In the genomic region with DNA sequence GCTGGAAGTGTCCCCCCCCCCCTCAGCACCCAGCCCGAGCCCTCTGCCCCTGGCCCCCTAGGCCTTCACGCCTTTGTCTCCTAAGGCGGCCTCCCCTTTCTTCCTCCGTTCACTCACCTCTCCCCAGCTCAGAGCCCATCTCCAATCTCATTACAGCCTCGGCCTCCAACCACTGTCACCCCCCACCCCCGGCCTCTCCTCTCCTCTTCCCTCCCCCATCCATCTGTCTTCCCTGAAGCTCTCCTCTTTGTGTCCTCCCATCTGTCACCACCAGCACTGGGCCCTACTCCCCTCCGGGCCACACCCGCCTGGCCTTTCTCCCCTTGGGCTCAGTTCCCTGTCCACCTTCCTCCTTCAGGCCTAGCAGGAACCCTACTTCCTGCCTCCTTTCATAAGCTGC, we compare ENCODE assay signal across 17 mouse cellular contexts. TPM values are rescaled to one million over a fixed set of nuclear protein-coding genes. Genes with fewer than 3 reads are reported as not detected.
DNase-seq lines count a peak whose midpoint lies in the region; ATAC-seq lines count a peak whose summit lies in the region.
"Had no signal": no experiment of that assay in that cellular context is flagged by ENCODE, and none has a peak within 500 bp of the region (broad histone marks: within the 10 kb centered on the region; RNA-seq: fewer than 3 reads in every experiment).

No protein-coding gene starts in this region.

- ATAC-seq in lung, embryonic 15.5 days (ENCODE audit: borderline replicate concordance, extremely low read depth, low FRiP score, low TSS enrichment): 0 out of 2 replicates have a peak, but pooled peaks have one; percentile 15
- peak; percentile 13; the same call in 1 of the 2 replicates for ATAC-seq in forebrain, embryonic 15.5 days (replicated peaks)
- ATAC-seq in midbrain, embryonic 11.5 days (ENCODE audit: low FRiP score): peak; percentile 68

- WGBS in lung, embryonic 15.5 days: 21% methylated on average over 8 of the region's 8 CpGs
- WGBS in forebrain, embryonic 15.5 days: 23% methylated on average over 8 of the region's 8 CpGs
- 16% methylated on average over 8 of the region's 8 CpGs for WGBS in midbrain, embryonic 11.5 days

- no peak overlapping the region for H3K27ac ChIP-seq in lung, embryonic 15.5 days
- H3K27ac ChIP-seq in forebrain, embryonic 15.5 days (replicated peaks): peak overlapping the region; percentile 63
- peak overlapping the region; percentile 79 for H3K27ac ChIP-seq in midbrain, embryonic 11.5 days (ENCODE audit: low read depth, low read length)
- H3K27ac ChIP-seq: embryonic facial prominence, embryonic 15.5 days; heart, embryonic 13.5 days; liver, embryonic 13.5 days had no signal

- H3K9me3 ChIP-seq in lung, embryonic 15.5 days: no peaks in the 10 kb centered on the region
- H3K9me3 ChIP-seq in forebrain, embryonic 15.5 days: no peaks in the 10 kb centered on the region
- no peaks in the 10 kb centered on the region for H3K9me3 ChIP-seq in midbrain, embryonic 11.5 days (ENCODE audit: control insufficient read depth, low read length)
- H3K9me3 ChIP-seq: embryonic facial prominence, embryonic 15.5 days; heart, embryonic 13.5 days; liver, embryonic 13.5 days had no signal

- no peak overlapping the region for H3K4me2 ChIP-seq in lung, embryonic 15.5 days
- no peak overlapping the region for H3K4me2 ChIP-seq in forebrain, embryonic 15.5 days (replicated peaks)
- no peak overlapping the region for H3K4me2 ChIP-seq in midbrain, embryonic 11.5 days
- H3K4me2 ChIP-seq: embryonic facial prominence, embryonic 15.5 days; heart, embryonic 13.5 days; liver, embryonic 13.5 days had no signal

- peaks cover 10% of the 10 kb centered on the region for H3K27me3 ChIP-seq in lung, embryonic 15.5 days
- no peaks in the 10 kb centered on the region for H3K27me3 ChIP-seq in forebrain, embryonic 15.5 days
- no peaks in the 10 kb centered on the region for H3K27me3 ChIP-seq in midbrain, embryonic 11.5 days (ENCODE audit: control insufficient read depth, insufficient read depth, low read length)

- intact Hi-C loops in heart, postnatal 36 days (cut with DNase I): no loop called here

- no peak overlapping the region for H3K9ac ChIP-seq in lung, embryonic 15.5 days
- H3K9ac ChIP-seq in forebrain, embryonic 15.5 days (replicated peaks): no peak overlapping the region
- H3K9ac ChIP-seq in midbrain, embryonic 11.5 days (ENCODE audit: low read length): no peak overlapping the region
- H3K9ac ChIP-seq: embryonic facial prominence, embryonic 15.5 days; heart, embryonic 13.5 days; liver, embryonic 13.5 days had no signal

- no peak for DNase-seq in lung, postnatal 4 days
- peak; percentile 88 for DNase-seq in midbrain, embryonic 11.5 days (ENCODE audit: low spot score, missing footprints)
- peak; percentile 83 for DNase-seq in retina, postnatal 1 day
- DNase-seq in urinary bladder, postnatal 36 days (ENCODE audit: low spot score in 2 of 2): no peak
- DNase-seq in layer of hippocampus, adult 8-10 months (ENCODE audit: low spot score in 2 of 2): no peak
- DNase-seq in heart, postnatal 36 days: no peak
- DNase-seq: adrenal gland, adult 2 months; kidney, postnatal 36 days; liver, embryonic 13.5 days; right cerebral cortex, postnatal 14 days had no signal

- no peaks in the 10 kb centered on the region for H3K4me1 ChIP-seq in lung, embryonic 15.5 days
- peaks cover 55% of the 10 kb centered on the region for H3K4me1 ChIP-seq in forebrain, embryonic 15.5 days
- peaks cover 23% of the 10 kb centered on the region for H3K4me1 ChIP-seq in midbrain, embryonic 11.5 days (ENCODE audit: control insufficient read depth, insufficient read depth, low read length)
- H3K4me1 ChIP-seq: liver, embryonic 13.5 days had no signal

- no peak overlapping the region for H3K4me3 ChIP-seq in lung, embryonic 15.5 days
- no peak overlapping the region for H3K4me3 ChIP-seq in forebrain, embryonic 15.5 days
- H3K4me3 ChIP-seq in midbrain, embryonic 11.5 days (ENCODE audit: low read depth, low read length): no peak overlapping the region
- H3K4me3 ChIP-seq: embryonic facial prominence, embryonic 15.5 days; heart, embryonic 13.5 days; liver, embryonic 13.5 days; myocyte had no signal

- peaks cover 20% of the 10 kb centered on the region for H3K36me3 ChIP-seq in lung, embryonic 15.5 days
- H3K36me3 ChIP-seq in forebrain, embryonic 15.5 days: peaks cover 16% of the 10 kb centered on the region
- H3K36me3 ChIP-seq in midbrain, embryonic 11.5 days (ENCODE audit: control insufficient read depth, insufficient read depth, low read length): no peaks in the 10 kb centered on the region

RNA-seq across cellular contexts. Expression of gene Nhlh1, which starts 3.8 kb away (rescaled TPM):
- polyA plus RNA-seq in lung, embryonic 15.5 days (2015; fragmentation: Nextera tagmentation; extraction: Ambion mirVana): not detected in 2 replicates
- 3.9 and 4.6 TPM in 2 replicates for polyA plus RNA-seq in forebrain, embryonic 15.5 days (2015; fragmentation: Nextera tagmentation; extraction: Ambion mirVana)
- 10.7 and 11.0 TPM in 2 replicates for polyA plus RNA-seq in midbrain, embryonic 11.5 days (2014; fragmentation: Nextera tagmentation; extraction: Ambion mirVana)
- under 1 TPM; 0.58 to 0.98 (median 0.76) TPM for total RNA-seq in layer of hippocampus, adult 8-10 months (2022)
- not detected for total RNA-seq in heart, postnatal 36 days (2021)
- total RNA-seq: adrenal gland, adult 2 months had no signal
- polyA plus RNA-seq: adrenal gland, adult 2 months; heart, embryonic 13.5 days; intestine, embryonic 14.5 days; liver, embryonic 13.5 days; stomach, embryonic 16.5 days had no signal

RNA-seq across cellular contexts. Expression of gene Copa, which starts 21.1 kb away (rescaled TPM):
- polyA plus RNA-seq in lung, embryonic 15.5 days (2015; fragmentation: Nextera tagmentation; extraction: Ambion mirVana): 229 and 235 TPM in 2 replicates
- 207 TPM in 2 replicates for polyA plus RNA-seq in forebrain, embryonic 15.5 days (2015; fragmentation: Nextera tagmentation; extraction: Ambion mirVana)
- 178 and 194 TPM in 2 replicates for polyA plus RNA-seq in midbrain, embryonic 11.5 days (2014; fragmentation: Nextera tagmentation; extraction: Ambion mirVana)
- total RNA-seq in layer of hippocampus, adult 8-10 months (2022): 100 to 1,000 TPM; 149 to 159 (median 151) TPM
- total RNA-seq in heart, postnatal 36 days (2021): 100 to 1,000 TPM; 112 to 113 TPM

RNA-seq across cellular contexts. Expression of gene Ncstn, which starts 21.4 kb away (rescaled TPM):
- polyA plus RNA-seq in lung, embryonic 15.5 days (2015; fragmentation: Nextera tagmentation; extraction: Ambion mirVana): 131 and 132 TPM in 2 replicates
- 104 and 105 TPM in 2 replicates for polyA plus RNA-seq in forebrain, embryonic 15.5 days (2015; fragmentation: Nextera tagmentation; extraction: Ambion mirVana)
- polyA plus RNA-seq in midbrain, embryonic 11.5 days (2014; fragmentation: Nextera tagmentation; extraction: Ambion mirVana): 107 and 108 TPM in 2 replicates
- total RNA-seq in layer of hippocampus, adult 8-10 months (2022): 10 to 100 TPM; 63.2 to 72.4 (median 66.6) TPM
- total RNA-seq in heart, postnatal 36 days (2021): 10 to 100 TPM; 45.5 to 50.1 TPM

RNA-seq across cellular contexts. Expression of gene Vangl2, which starts 33.0 kb away (rescaled TPM):
- 11.5 and 14.1 TPM in 2 replicates for polyA plus RNA-seq in lung, embryonic 15.5 days (2015; fragmentation: Nextera tagmentation; extraction: Ambion mirVana)
- polyA plus RNA-seq in forebrain, embryonic 15.5 days (2015; fragmentation: Nextera tagmentation; extraction: Ambion mirVana): 48.0 and 51.5 TPM in 2 replicates
- 49.3 and 52.9 TPM in 2 replicates for polyA plus RNA-seq in midbrain, embryonic 11.5 days (2014; fragmentation: Nextera tagmentation; extraction: Ambion mirVana)
- total RNA-seq in layer of hippocampus, adult 8-10 months (2022): 10 to 100 TPM; 11.1 to 16.9 (median 14.8) TPM
- 1 to 10 TPM; 2.3 to 3.1 TPM for total RNA-seq in heart, postnatal 36 days (2021)

Comparison
In these comparisons a context has a peak if more than half of its experiments do, and no peak if none do; other contexts are left out.
1. ATAC-seq: peak in every context shown above with its lines; median percentile 68 in midbrain, embryonic 11.5 days; 15 in lung, embryonic 15.5 days; 13 in forebrain, embryonic 15.5 days.
2. DNase-seq: peak in midbrain, embryonic 11.5 days (single experiment) and retina, postnatal 1 day (single experiment); none in lung, postnatal 4 days (0 of 2), urinary bladder, postnatal 36 days (0 of 2), layer of hippocampus, adult 8-10 months (0 of 2) and heart, postnatal 36 days (0 of 2).